Comparison of ENCODE assay signal across 27 mouse cellular contexts in the genomic region with DNA sequence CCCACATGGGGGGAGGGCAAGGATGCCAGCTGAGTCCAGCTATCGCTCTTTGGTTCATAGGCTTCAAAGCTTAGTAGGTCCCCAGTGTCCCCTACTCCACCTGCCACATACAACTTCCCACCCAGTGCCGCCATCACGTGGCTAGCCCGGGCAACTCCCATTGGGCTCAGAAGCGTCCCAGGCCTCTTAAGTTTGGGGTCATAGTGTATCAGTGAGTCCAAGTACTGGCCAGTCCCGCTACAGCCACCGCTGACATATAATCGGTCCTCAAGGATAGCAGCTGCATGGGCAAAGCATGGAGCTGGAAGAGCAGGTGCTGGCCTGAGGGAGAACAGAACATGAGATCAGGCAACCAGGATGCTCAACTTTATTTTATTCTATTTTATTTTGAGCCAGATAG. TPM values are rescaled to one million over a fixed set of nuclear protein-coding genes. Genes with fewer than 3 reads are reported as not detected.
"Had no signal": no experiment of that assay in that cellular context is flagged by ENCODE, and none has a peak within 500 bp of the region (broad histone marks: within the 10 kb centered on the region; RNA-seq: fewer than 3 reads in every experiment).

No protein-coding gene starts in this region.

- H3K9ac ChIP-seq: heart, embryonic 13.5 days; heart, embryonic 15.5 days; hindbrain, embryonic 13.5 days; hindbrain, embryonic 15.5 days; kidney, embryonic 15.5 days; limb, embryonic 13.5 days; limb, embryonic 15.5 days; liver, embryonic 12.5 days; liver, embryonic 14.5 days had no signal

- ATAC-seq: hindbrain, postnatal 0 days; intestine, embryonic 16.5 days; liver, embryonic 12.5 days had no signal

- DNase-seq: gastrocnemius, postnatal 14 days; gastrocnemius, postnatal 36 days; heart, adult 18-20 months; heart, postnatal 14 days; heart, postnatal 36 days; kidney, adult 11 months; kidney, adult 2 months; kidney, adult 9 months; kidney, postnatal 14 days; kidney, postnatal 36 days; layer of hippocampus, adult 9-11 months; layer of hippocampus, postnatal 36 days; left cerebral cortex, postnatal 4 days had no signal

- H3K4me2 ChIP-seq: heart, embryonic 13.5 days; heart, embryonic 15.5 days; hindbrain, embryonic 13.5 days; hindbrain, embryonic 15.5 days; kidney, embryonic 15.5 days; limb, embryonic 13.5 days; limb, embryonic 15.5 days; liver, embryonic 12.5 days had no signal

- H3K27me3 ChIP-seq: hindbrain, embryonic 15.5 days had no signal

- H3K27ac ChIP-seq: heart, embryonic 13.5 days; heart, embryonic 15.5 days; hindbrain, embryonic 13.5 days; hindbrain, embryonic 15.5 days; hindbrain, postnatal 0 days; kidney, embryonic 15.5 days; kidney, postnatal 0 days; limb, embryonic 13.5 days; limb, embryonic 15.5 days; liver, embryonic 12.5 days; liver, embryonic 14.5 days had no signal

- H3K4me3 ChIP-seq: heart, embryonic 13.5 days; heart, embryonic 15.5 days; hindbrain, embryonic 13.5 days; hindbrain, embryonic 15.5 days; kidney, embryonic 15.5 days; limb, embryonic 13.5 days; limb, embryonic 15.5 days; liver, embryonic 12.5 days had no signal

- H3K36me3 ChIP-seq: heart, embryonic 13.5 days; heart, embryonic 15.5 days; hindbrain, embryonic 13.5 days; hindbrain, embryonic 15.5 days; kidney, embryonic 15.5 days; limb, embryonic 13.5 days; limb, embryonic 15.5 days; liver, embryonic 12.5 days had no signal

- H3K9me3 ChIP-seq: heart, embryonic 13.5 days; heart, embryonic 15.5 days; hindbrain, embryonic 13.5 days; hindbrain, embryonic 15.5 days; kidney, embryonic 15.5 days; limb, embryonic 13.5 days; limb, embryonic 15.5 days; liver, embryonic 12.5 days had no signal

RNA-seq across cellular contexts. Expression of gene Klhl33, which starts 5.7 kb away (rescaled TPM):
- polyA plus RNA-seq: hindbrain, embryonic 11.5 days; liver, adult 2 months had no signal
